Mouse (Mus musculus): ENCODE data around the gene Amn1.

- TF ChIP-seq MAFK (IDR thresholded peaks at IDR 0.05; ENCODE audit: insufficient read depth, low read depth, low read length): 0 out of 2 replicates have a peak, but pooled peaks have one; percentile 65
- TF ChIP-seq HCFC1 (IDR thresholded peaks at IDR 0.05; ENCODE audit: borderline replicate concordance, insufficient read depth, low read length): no peak
- no peak for TF ChIP-seq ZC3H11A (IDR thresholded peaks at IDR 0.05; ENCODE audit: borderline replicate concordance, low read depth, low read length)
- TF ChIP-seq ZNF384 (IDR thresholded peaks at IDR 0.05; ENCODE audit: low read depth, low read length): no peak
Measured at GRCm38 (mm10) chr6:149193276-149193905, 4.9 kb upstream of the Amn1 start.
